Mouse (Mus musculus) liver, embryonic 14.5 days (tissue): Measurements from ENCODE around the gene Klhdc9. TPM values are rescaled to one million over a fixed set of nuclear protein-coding genes. Genes with fewer than 3 reads are reported as not detected.

ENCODE experiments used
- ATAC-seq: fragments of 200-750 bp; cut with Nextera tagmentation; 2 replicates; pipeline ENCODE4 v1.8.0; 2017; ENCODE audit warnings: moderate number of reproducible peaks, mild to moderate bottlenecking, moderate library complexity; ENCODE audit not compliant: insufficient read depth
- DNase-seq, 3 experiments: peaks; one replicate each; pipeline ENCODE4 v3.0.0-alpha.2; 2012 to 2013; ENCODE audit warnings: low read depth in 3 of 3, low spot score in 3 of 3
- H3K27ac ChIP-seq: fragments of 300-500 bp; sonication (generic); 2 replicates; pipeline ENCODE4 v1.5.1; 2014; ENCODE audit warnings: moderate library complexity, mild to moderate bottlenecking, control low read depth, inconsistent platforms
- H3K27me3 ChIP-seq: fragments of 300-500 bp; sonication (generic); 2 replicates; pipeline ENCODE4 v1.6.1; 2014; ENCODE audit warnings: mild to moderate bottlenecking, low read length, moderate library complexity; ENCODE audit not compliant: control insufficient read depth, insufficient read depth
- H3K36me3 ChIP-seq: fragments of 300-500 bp; sonication (generic); replicated peaks from 2 replicates; pipeline ENCODE4 v1.6.1; 2014; ENCODE audit warnings: low read depth; ENCODE audit not compliant: control insufficient read depth, insufficient read depth
- H3K4me1 ChIP-seq, 2 experiments: fragments of 200-500 bp in 1 of 2; fragments of 300-500 bp in 1 of 2; sonication (generic) in 1 of 2; replicated peaks; 2 replicates each; pipeline ENCODE4 v1.6.1; 2012 to 2014; ENCODE audit warnings: antibody characterized with exemption in 1 of 2, inconsistent platforms in 1 of 2, low read length in 1 of 2; ENCODE audit not compliant: control insufficient read depth in 2 of 2, insufficient read depth in 2 of 2
- H3K4me2 ChIP-seq: fragments of 300-500 bp; sonication (generic); 2 replicates; pipeline ENCODE4 v1.6.1; 2014; ENCODE audit warnings: low read depth, mild to moderate bottlenecking, control low read depth, moderate library complexity
- H3K4me3 ChIP-seq, 2 experiments: fragments of 200-500 bp in 1 of 2; fragments of 300-500 bp in 1 of 2; sonication (generic) in 1 of 2; 2 replicates each; pipeline ENCODE4 v1.5.1; 2012 to 2014; ENCODE audit warnings: low read depth in 2 of 2, low read length in 2 of 2, mild to moderate bottlenecking in 2 of 2, control low read depth in 1 of 2, inconsistent platforms in 1 of 2, moderate library complexity in 1 of 2; ENCODE audit not compliant: insufficient read depth in 1 of 2
- H3K9ac ChIP-seq: fragments of 300-500 bp; sonication (generic); replicated peaks from 2 replicates; pipeline ENCODE4 v1.6.1; 2014; ENCODE audit warnings: mild to moderate bottlenecking, control low read depth, moderate library complexity
- H3K9me3 ChIP-seq: fragments of 300-500 bp; sonication (generic); 2 replicates; pipeline ENCODE4 v1.6.1; 2016; ENCODE audit warnings: low read length, mixed read lengths; ENCODE audit not compliant: control insufficient read depth
- CTCF ChIP-seq: IDR thresholded peaks from 2 replicates; pipeline ENCODE4 v1.5.1; 2016; ENCODE audit warnings: antibody characterized with exemption, low read depth, control low read depth
- EP300 ChIP-seq: IDR thresholded peaks from 2 replicates; pipeline ENCODE4 v1.6.1; 2016; ENCODE audit warnings: antibody characterized with exemption, low read depth
- WGBS: fragments of 180-500 bp; shearing (Covaris S2); extraction: QIAGEN DNeasy Blood & Tissue Kit; methylation state at CpG from one replicate; pipeline ENCODE4 v1.1.7; 2014; ENCODE audit not compliant: insufficient replicate concordance; 5-methylcytosine and 5-hydroxymethylcytosine counted together
- polyA plus RNA-seq, 2 experiments: library from polyadenylated mRNA; depleted of rRNA in 1 of 2; stranded (reverse) in 1 of 2; unstranded in 1 of 2; fragments of >200 nt; fragmentation: Nextera tagmentation in 1 of 2; extraction: Ambion mirVana in 1 of 2; gene quantifications; 2 replicates each; pipeline versions ENCODE4 v1.2.1 to v1.2.3; 2012 to 2014

Gene Klhdc9
- polyA plus RNA-seq, 2 experiments = 0.27 to 0.70 TPM

DNA sequence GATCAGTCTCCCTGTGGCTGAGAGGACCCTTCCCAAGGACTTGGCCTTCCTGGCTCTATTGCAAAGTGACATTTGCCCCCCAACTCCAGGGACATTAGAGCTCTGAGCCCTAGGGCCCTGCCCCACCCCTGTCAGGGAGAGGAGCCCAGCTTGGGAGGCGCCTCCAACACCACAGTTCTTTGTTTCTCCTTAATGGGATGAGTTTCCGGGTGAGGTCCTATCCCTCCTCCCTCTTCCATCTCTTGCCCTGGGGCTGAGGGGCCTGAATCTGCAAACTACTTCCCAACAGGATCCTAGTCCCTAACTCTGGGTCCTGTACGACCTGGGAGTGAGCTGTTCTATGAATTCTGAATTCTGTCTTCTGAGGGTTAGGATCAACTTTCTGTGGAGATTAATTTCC, 12.3 kb upstream of the Klhdc9 start:
- Histone ChIP-seq H3K27me3 (no peaks in the 10 kb centered on the region), H3K27ac (no peak overlapping the region), H3K36me3 (no peaks in the 10 kb centered on the region), H3K4me2 (no peak overlapping the region), H3K4me1 (no peaks in the 10 kb centered on the region), H3K9me3 (no peaks in the 10 kb centered on the region), H3K9ac (no peak overlapping the region), H3K4me3 (no peak overlapping the region)
- 51% methylated on average over 3 of the region's 3 CpGs for WGBS
- DNase-seq (no peak), ATAC-seq (no peak)
- TF ChIP-seq EP300 (no peak), CTCF (no peak)

DNA sequence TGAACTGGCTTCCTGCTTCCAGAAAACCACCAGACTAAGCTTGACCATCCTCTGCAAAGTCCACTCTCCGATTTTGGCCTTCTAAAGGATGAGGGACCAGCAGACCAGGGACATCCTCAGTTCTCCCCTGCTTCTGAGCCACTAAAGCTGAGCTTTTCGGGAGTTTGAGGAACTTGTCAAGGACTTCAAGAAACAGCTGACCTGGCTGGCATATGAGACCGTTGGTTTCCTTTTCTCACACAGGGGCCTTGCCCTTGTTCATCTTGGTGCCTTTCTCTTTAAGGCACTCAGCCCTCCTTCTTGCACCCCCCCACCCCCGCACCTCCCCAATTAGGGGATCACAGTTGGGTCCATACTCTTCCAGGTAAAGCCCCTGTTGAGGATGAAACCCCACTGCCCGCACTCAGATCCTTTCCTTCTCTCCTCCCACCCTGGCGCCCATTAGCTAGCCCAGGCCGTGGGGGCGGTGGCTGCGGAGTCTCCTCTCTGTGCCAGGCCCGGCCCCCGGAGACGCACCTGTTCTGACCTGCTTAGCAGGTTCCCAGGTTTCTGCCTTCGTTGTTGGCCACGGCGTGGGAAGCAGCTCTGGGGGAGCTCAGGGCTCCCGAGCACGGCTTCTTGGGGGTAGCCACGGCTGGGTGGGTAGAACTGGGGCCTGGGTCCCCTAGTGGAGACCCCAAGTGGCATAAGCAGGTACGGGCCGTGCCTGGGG, 9.4 kb upstream of the Klhdc9 start, which contains the start of gene Nectin4:
TSS of gene Nectin4 (plus strand) at position 255 of the 712 bp plus-strand sequence.
- Histone ChIP-seq H3K4me3 (no peak within 1 kb of the TSS), H3K4me1 (no peaks in the 10 kb centered on the region), H3K4me2 (no peak within 1 kb of the TSS), H3K9me3 (no peaks in the 10 kb centered on the region), H3K9ac (no peak within 1 kb of the TSS), H3K27me3 (no peaks in the 10 kb centered on the region), H3K36me3 (no peaks in the 10 kb centered on the region), H3K27ac (no peak within 1 kb of the TSS)
- WGBS = 40% methylated on average over 20 of the region's 20 CpGs
- TF ChIP-seq EP300 (no peak), CTCF (no peak)
- no peak for DNase-seq
- no peak for ATAC-seq

DNA sequence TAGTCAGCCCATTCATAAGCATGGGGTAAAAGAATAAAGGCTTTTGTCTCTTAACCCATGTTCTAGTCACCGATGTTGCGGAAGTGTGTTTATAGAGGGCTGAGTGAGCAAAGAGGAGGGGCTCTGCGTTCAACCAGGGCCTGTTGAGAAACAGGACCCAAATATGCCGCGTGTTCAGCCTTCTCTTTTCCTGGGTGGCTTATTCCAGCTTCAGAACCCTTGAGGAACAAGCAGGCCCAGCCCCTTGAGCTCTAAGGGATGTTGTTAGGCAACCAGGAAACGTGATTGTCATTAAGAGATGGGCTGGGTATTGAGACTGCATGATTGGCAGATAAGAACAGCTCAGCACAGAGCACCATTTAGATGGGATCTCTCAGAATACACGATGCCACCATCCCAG, 5.3 kb upstream of the Klhdc9 start:
- no peak for DNase-seq
- H3K4me3 ChIP-seq = no peak overlapping the region
- H3K27ac ChIP-seq = no peak overlapping the region
- H3K4me2 ChIP-seq = no peak overlapping the region
- H3K4me1 ChIP-seq = peaks cover 4 to 6% of the 10 kb centered on the region in 2 experiments
- no peaks in the 10 kb centered on the region for H3K36me3 ChIP-seq
- TF ChIP-seq CTCF = no peak
- no peak for TF ChIP-seq EP300
- H3K9me3 ChIP-seq = no peaks in the 10 kb centered on the region
- WGBS = 50% methylated on average over 7 of the region's 7 CpGs
- no peak overlapping the region for H3K9ac ChIP-seq
- ATAC-seq = no peak
- no peaks in the 10 kb centered on the region for H3K27me3 ChIP-seq

DNA sequence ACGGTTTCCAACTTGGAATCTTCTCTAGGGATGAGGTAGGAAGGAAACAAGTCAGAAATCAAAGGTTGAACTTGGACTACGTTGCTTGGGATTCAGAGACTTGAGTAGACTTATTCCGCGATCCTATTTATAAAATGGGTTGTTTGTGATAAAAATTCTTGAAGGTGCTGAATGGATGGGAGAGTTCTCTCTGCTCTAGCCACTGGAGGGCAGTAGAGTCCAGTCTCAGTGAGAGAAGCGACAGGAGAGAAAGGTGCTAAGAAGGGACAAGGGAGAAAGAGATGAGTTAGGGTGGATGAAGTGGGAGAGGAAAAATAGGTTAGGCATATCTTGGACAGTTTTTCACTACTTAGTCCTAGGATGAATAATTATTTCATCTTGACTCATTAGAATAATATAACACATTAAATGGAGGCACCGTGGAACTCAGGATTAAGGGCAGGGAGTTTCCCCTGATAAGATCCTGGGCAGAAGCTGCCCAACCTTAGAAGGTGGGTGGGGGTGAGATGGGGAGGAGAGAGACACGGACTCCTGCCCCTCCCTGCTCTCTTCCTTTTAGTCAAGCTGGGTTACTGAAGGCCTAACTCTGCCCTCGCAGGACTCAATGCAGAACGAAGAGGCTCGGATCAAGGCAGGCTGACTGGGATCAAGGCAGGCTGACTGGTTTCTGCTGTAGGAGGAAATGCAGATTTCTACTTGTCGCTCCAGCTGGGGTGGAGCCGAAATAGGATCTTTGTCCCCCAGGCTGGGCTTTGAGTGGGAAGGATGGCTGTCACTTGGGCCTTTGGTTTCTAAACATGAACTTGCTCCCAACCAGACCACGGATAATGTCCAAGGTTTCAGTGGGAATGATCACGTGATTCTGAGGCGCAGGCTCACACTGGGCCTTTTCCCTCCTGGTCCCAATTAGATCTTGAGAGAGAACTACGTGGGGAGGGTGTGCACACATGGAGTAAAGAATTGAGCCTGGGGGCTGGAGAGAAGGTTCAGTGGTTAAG, 807 bp upstream of the Klhdc9 start:
- Histone ChIP-seq H3K27me3 (no peaks in the 10 kb centered on the region), H3K27ac (peak overlapping the region; percentile 3; the same call in 1 of the 2 replicates)
- 40% methylated on average over 16 of the region's 16 CpGs for WGBS

DNA sequence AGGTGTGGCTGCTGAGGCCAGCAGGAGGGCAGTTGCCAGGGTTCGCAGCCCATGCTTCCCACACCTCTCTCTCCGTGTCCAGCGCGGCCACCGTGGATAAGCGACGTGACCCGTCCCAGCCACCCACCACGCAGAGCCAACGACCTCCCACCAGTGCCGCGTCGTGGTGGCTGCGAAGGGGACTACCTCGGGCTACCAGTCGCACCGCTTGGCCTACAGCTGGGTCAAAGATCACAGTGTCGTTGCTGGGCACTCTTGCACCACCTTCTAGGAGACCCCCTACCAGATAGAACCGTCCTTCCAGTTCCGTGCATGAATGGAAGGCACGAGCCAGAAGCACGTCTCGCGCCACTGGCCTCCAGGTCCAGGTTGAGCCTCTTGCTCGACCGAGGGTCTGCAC, 345 bp downstream of the Klhdc9 start:
- WGBS = 21% methylated on average over 26 of the region's 26 CpGs
- H3K9me3 ChIP-seq = no peaks in the 10 kb centered on the region
- peaks cover 6 to 11% of the 10 kb centered on the region in 2 experiments for H3K4me1 ChIP-seq
- H3K27ac ChIP-seq = no peak overlapping the region
- TF ChIP-seq EP300 (no peak), CTCF (no peak; the same call in 1 of the 2 replicates)
- H3K27me3 ChIP-seq = no peaks in the 10 kb centered on the region
- ATAC-seq (no peak; the same call in 1 of the 2 replicates), DNase-seq (no peak)
- H3K9ac ChIP-seq = peak overlapping the region; percentile 65
- peaks cover 4% of the 10 kb centered on the region; the same call in 1 of the 2 replicates for H3K36me3 ChIP-seq
- H3K4me3 ChIP-seq = peak overlapping the region; percentile 59 to 84
- H3K4me2 ChIP-seq = peak overlapping the region; percentile 75

More for the DNA sequence above, 807 bp upstream of the Klhdc9 start:
- peak; percentile 88 for TF ChIP-seq CTCF
- no peak for TF ChIP-seq EP300
- DNase-seq (peak; percentile 70 to 85 (median 74)), ATAC-seq (peak; percentile 77)
- H3K4me2 ChIP-seq = peak overlapping the region; percentile 75
- H3K36me3 ChIP-seq = peaks cover 4% of the 10 kb centered on the region; the same call in 1 of the 2 replicates
- H3K4me1 ChIP-seq = peaks cover 6 to 11% of the 10 kb centered on the region in 2 experiments
- H3K9me3 ChIP-seq = no peaks in the 10 kb centered on the region
- H3K9ac ChIP-seq = peak overlapping the region; percentile 65
- H3K4me3 ChIP-seq = peak overlapping the region; percentile 59 to 84
